ENCODE assay signal across 7 mouse cellular contexts in the genomic region with DNA sequence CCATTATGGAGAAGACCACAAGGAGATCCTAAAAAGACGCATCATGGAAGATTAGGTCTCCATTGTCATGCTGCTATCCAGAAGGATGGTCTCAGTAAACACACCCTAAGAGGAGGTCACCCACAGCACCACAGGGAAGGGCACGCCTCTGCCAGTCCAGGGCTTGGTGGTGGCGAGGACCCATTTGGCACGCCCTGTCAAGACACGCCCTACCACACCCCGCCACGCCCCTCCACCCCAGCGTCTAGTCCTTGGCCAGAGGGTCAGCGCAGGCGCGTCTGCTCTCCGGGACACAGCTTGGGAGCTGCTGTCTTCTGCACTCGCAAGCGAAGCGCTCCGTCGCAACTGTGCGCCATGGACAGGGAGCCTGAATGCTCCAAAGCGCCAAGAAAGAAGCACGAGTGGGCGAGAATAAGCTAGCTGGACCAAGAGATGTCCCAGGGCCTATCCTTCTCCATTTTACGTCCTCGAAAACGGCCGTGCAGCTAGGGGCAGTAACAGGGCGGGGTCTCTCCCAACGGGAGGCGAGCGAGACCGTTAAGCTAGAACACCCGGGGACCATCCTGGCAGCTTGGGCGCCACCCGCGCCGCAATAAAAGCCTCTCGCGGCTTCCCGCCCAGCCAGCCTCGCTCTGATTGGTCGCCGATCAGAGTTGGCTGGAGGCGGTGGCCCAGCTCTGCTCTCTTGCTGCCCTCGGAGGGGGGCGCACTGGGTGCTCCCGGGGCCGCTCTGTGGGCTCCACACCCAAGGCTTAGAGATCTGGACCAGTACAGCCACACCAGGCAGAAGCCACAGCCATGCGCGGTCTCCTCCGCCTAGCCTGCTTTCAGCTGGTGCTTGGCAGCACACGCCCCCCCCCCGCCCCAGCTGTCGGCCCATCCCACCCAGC. TPM values are rescaled to one million over a fixed set of nuclear protein-coding genes. Genes with fewer than 3 reads are reported as not detected.
DNase-seq lines count a peak whose midpoint lies in the region; ATAC-seq lines count a peak whose summit lies in the region.

No protein-coding gene starts in this region.

- H3K4me2 ChIP-seq in limb, embryonic 11.5 days (ENCODE audit: low read depth, severe bottlenecking) = peak overlapping the region; percentile 91
- peak overlapping the region; percentile 61 for H3K4me2 ChIP-seq in midbrain, embryonic 15.5 days

- ATAC-seq in limb, embryonic 11.5 days (ENCODE audit: insufficient number of reproducible peaks, low FRiP score, low TSS enrichment, low read depth) = peak; percentile 72; the same call in 1 of the 2 replicates
- peak; percentile 84 for ATAC-seq in midbrain, embryonic 15.5 days (replicated peaks)

- no peaks in the 10 kb centered on the region for H3K9me3 ChIP-seq in limb, embryonic 11.5 days (ENCODE audit: control insufficient read depth, low read length)
- H3K9me3 ChIP-seq in midbrain, embryonic 15.5 days = no peaks in the 10 kb centered on the region

- peak overlapping the region; percentile 64 for H3K9ac ChIP-seq in limb, embryonic 11.5 days (ENCODE audit: low read length)
- H3K9ac ChIP-seq in midbrain, embryonic 15.5 days = peak overlapping the region; percentile 99

- H3K4me1 ChIP-seq in limb, embryonic 11.5 days (ENCODE audit: control insufficient read depth, insufficient read depth, low read length) = no peaks in the 10 kb centered on the region
- peaks cover 38% of the 10 kb centered on the region for H3K4me1 ChIP-seq in midbrain, embryonic 15.5 days

- DNase-seq in adrenal gland, postnatal 25 days = peak; percentile 80
- peak; percentile 86 for DNase-seq in embryo, embryonic 11 days
- peak; percentile 59 to 79 for DNase-seq in gastrocnemius, postnatal 4 days (ENCODE audit: low spot score in 2 of 2)
- peak; percentile 14 for DNase-seq in kidney, adult 11 months
- DNase-seq in limb, embryonic 11.5 days (ENCODE audit: low spot score) = peak; percentile 80
- peak; percentile 71 for DNase-seq in telencephalon, adult 2 months (ENCODE audit: low read depth, low spot score)

- H3K4me3 ChIP-seq in limb, embryonic 11.5 days (ENCODE audit: low read depth, low read length) = peak overlapping the region; percentile 78
- H3K4me3 ChIP-seq in midbrain, embryonic 15.5 days = peak overlapping the region; percentile 98

- no peaks in the 10 kb centered on the region for H3K27me3 ChIP-seq in limb, embryonic 11.5 days (ENCODE audit: control insufficient read depth, insufficient read depth, low read length)
- H3K27me3 ChIP-seq in midbrain, embryonic 15.5 days (replicated peaks) = no peaks in the 10 kb centered on the region

- no peak overlapping the region for H3K27ac ChIP-seq in limb, embryonic 11.5 days (replicated peaks; ENCODE audit: low read depth, low read length)
- peak overlapping the region; percentile 99 for H3K27ac ChIP-seq in midbrain, embryonic 15.5 days

- H3K36me3 ChIP-seq in limb, embryonic 11.5 days (ENCODE audit: control insufficient read depth, insufficient read depth, low read length) = no peaks in the 10 kb centered on the region
- no peaks in the 10 kb centered on the region for H3K36me3 ChIP-seq in midbrain, embryonic 15.5 days (replicated peaks)

- WGBS in limb, embryonic 11.5 days = under 1% methylated on average over 50 of the region's 52 CpGs
- WGBS in midbrain, embryonic 15.5 days = under 1% methylated on average over 52 of the region's 52 CpGs

RNA-seq across cellular contexts. Expression of a gene that starts 1.9 kb away (rescaled TPM):
- total RNA-seq in adrenal gland, postnatal 25 days (2021) = 35.5 and 48.8 TPM in 2 replicates
- 100 to 1,000 TPM; 180 to 193 TPM for total RNA-seq in gastrocnemius, postnatal 4 days (2021)
- polyA plus RNA-seq in limb, embryonic 11.5 days (2014; fragmentation: Nextera tagmentation; extraction: Ambion mirVana) = 32.9 and 34.2 TPM in 2 replicates
- 561 and 627 TPM in 2 replicates for polyA plus RNA-seq in midbrain, embryonic 15.5 days (2015; fragmentation: Nextera tagmentation; extraction: Ambion mirVana)

Comparison
In these comparisons a context has a peak if more than half of its experiments do, and no peak if none do; other contexts are left out.
1. DNase-seq: peak in every context shown above with its lines; median percentile 86 in embryo, embryonic 11 days; 80 in adrenal gland, postnatal 25 days; 80 in limb, embryonic 11.5 days; 71 in telencephalon, adult 2 months; 69 in gastrocnemius, postnatal 4 days; 14 in kidney, adult 11 months.